Mouse (Mus musculus) CH12.LX (cell line): ENCODE data around the gene Dcakd. TPM values are rescaled to one million over a fixed set of nuclear protein-coding genes. Genes with fewer than 3 reads are reported as not detected.
A peak's percentile ranks its signal among the peaks of the same experiment; 100 is the strongest.
"Not testable (repeated sequence)": the region's sequence is repeated elsewhere in the genome, so short reads cannot be mapped to it uniquely, and the experiment has no call there.

Experiments
- DNase-seq: peaks from one replicate; pipeline ENCODE4 v3.0.0-alpha.2; 2013; ENCODE audit errors: extremely low read depth
- H3K27ac ChIP-seq: 2 replicates; pipeline ENCODE4 v1.5.1; 2012; ENCODE audit warnings: low read depth, mild to moderate bottlenecking, control low read depth, moderate library complexity; ENCODE audit not compliant: insufficient read depth
- H3K27me3 ChIP-seq: replicated peaks from 2 replicates; pipeline ENCODE3; 2012; ENCODE audit warnings: inconsistent platforms
- H3K36me3 ChIP-seq, 2 experiments: replicated peaks in 1 of 2; 2 replicates each; pipeline versions ENCODE3 to v1.6.1; 2012; ENCODE audit warnings: inconsistent platforms in 1 of 2, low read length in 1 of 2, mild to moderate bottlenecking in 1 of 2, mixed read lengths in 1 of 2, moderate library complexity in 1 of 2; ENCODE audit not compliant: control insufficient read depth in 1 of 2, insufficient read depth in 1 of 2
- H3K4me1 ChIP-seq, 2 experiments: 2 replicates each; pipeline ENCODE4 v1.6.1; 2012; ENCODE audit warnings: inconsistent platforms in 1 of 2, moderate library complexity in 1 of 2; ENCODE audit not compliant: insufficient read depth in 2 of 2, control insufficient read depth in 1 of 2
- H3K4me2 ChIP-seq: 2 replicates; pipeline ENCODE4 v1.6.1; 2012; ENCODE audit warnings: low read depth, mild to moderate bottlenecking, control low read depth; ENCODE audit not compliant: poor library complexity, insufficient read depth, severe bottlenecking
- H3K4me3 ChIP-seq, 3 experiments: fragments of 150-350 bp in 1 of 3; sonication (generic) in 1 of 3; replicated peaks in 1 of 3; 2 replicates each; pipeline versions ENCODE3 to v1.5.1; 2011 to 2012; ENCODE audit warnings: low read depth in 2 of 3, low read length in 2 of 3, mild to moderate bottlenecking in 2 of 3, moderate library complexity in 2 of 3, control low read depth in 1 of 3, improper control_type of control experiment in 1 of 3, inconsistent platforms in 1 of 3, mixed read lengths in 1 of 3; ENCODE audit not compliant: poor library complexity in 1 of 3
- H3K79me2 ChIP-seq: replicated peaks from 2 replicates; pipeline ENCODE4 v1.6.1; 2012; ENCODE audit warnings: mild to moderate bottlenecking, moderate library complexity; ENCODE audit not compliant: control insufficient read depth, poor library complexity, insufficient read depth, severe bottlenecking; ENCODE audit errors: extremely low read depth
- H3K9ac ChIP-seq: 2 replicates; pipeline ENCODE4 v1.6.1; 2012; ENCODE audit warnings: low read depth, mild to moderate bottlenecking, control low read depth, moderate library complexity; ENCODE audit not compliant: insufficient read depth
- H3K9me3 ChIP-seq: replicated peaks from 2 replicates; pipeline ENCODE3; 2012; ENCODE audit warnings: low read length, inconsistent platforms, mixed read lengths
- BHLHE40 ChIP-seq: IDR thresholded peaks from 2 replicates; pipeline ENCODE4 v1.6.1; 2011; ENCODE audit warnings: mild to moderate bottlenecking, low read depth, low read length, improper control_type of control experiment
- CTCF ChIP-seq, 2 experiments: IDR thresholded peaks in 1 of 2; conservative IDR thresholded peaks in 1 of 2; 2 replicates each; pipeline ENCODE4 v1.5.1; 2011 to 2012; ENCODE audit warnings: low read depth in 2 of 2, low read length in 2 of 2, improper control_type of control experiment in 1 of 2, inconsistent platforms in 1 of 2, mild to moderate bottlenecking in 1 of 2, moderate library complexity in 1 of 2
- ELF1 ChIP-seq: IDR thresholded peaks from 2 replicates; pipeline ENCODE4 v1.6.1; 2014; ENCODE audit warnings: low read depth, mild to moderate bottlenecking, inconsistent platforms, low read length, improper control_type of control experiment
- JUN ChIP-seq: IDR thresholded peaks from 2 replicates; pipeline ENCODE4 v1.6.1; 2011; ENCODE audit warnings: low read depth, mild to moderate bottlenecking, low read length, improper control_type of control experiment, moderate library complexity; ENCODE audit not compliant: insufficient read depth
- JUND ChIP-seq: conservative IDR thresholded peaks from 2 replicates; pipeline ENCODE4 v1.6.1; 2011; ENCODE audit warnings: low read depth, low read length, improper control_type of control experiment
- MEF2A ChIP-seq: IDR thresholded peaks from 2 replicates; pipeline ENCODE4 v1.6.1; 2014; ENCODE audit warnings: low read depth, mild to moderate bottlenecking, inconsistent platforms, low read length, improper control_type of control experiment, borderline replicate concordance
- NRF1 ChIP-seq: IDR thresholded peaks from 2 replicates; pipeline ENCODE4 v1.6.1; 2014; ENCODE audit warnings: low read depth, mild to moderate bottlenecking, inconsistent platforms, low read length, improper control_type of control experiment, moderate library complexity
- PAX5 ChIP-seq: IDR thresholded peaks from 2 replicates; pipeline ENCODE4 v1.6.1; 2012; ENCODE audit warnings: low read length, inconsistent platforms, mixed read lengths
- POLR2AphosphoS2 ChIP-seq: IDR thresholded peaks from 2 replicates; pipeline ENCODE4 v1.6.1; 2011; ENCODE audit warnings: low read depth, low read length, improper control_type of control experiment
- RAD21 ChIP-seq: IDR thresholded peaks from 2 replicates; pipeline ENCODE4 v1.6.1; 2011; ENCODE audit warnings: low read depth, mild to moderate bottlenecking, low read length, improper control_type of control experiment, moderate library complexity
- SMC3 ChIP-seq: IDR thresholded peaks from 2 replicates; pipeline ENCODE4 v1.6.1; 2011; ENCODE audit warnings: low read depth, low read length, improper control_type of control experiment
- USF1 ChIP-seq: IDR thresholded peaks from 2 replicates; pipeline ENCODE4 v1.6.1; 2014; ENCODE audit warnings: low read depth, mild to moderate bottlenecking, inconsistent platforms, low read length, improper control_type of control experiment
- ZKSCAN1 ChIP-seq: IDR thresholded peaks from 2 replicates; pipeline ENCODE4 v1.6.1; 2012; ENCODE audit warnings: low read depth, inconsistent platforms, low read length, improper control_type of control experiment, borderline replicate concordance
- ZNF384 ChIP-seq: IDR thresholded peaks from 2 replicates; pipeline ENCODE4 v1.6.1; 2012; ENCODE audit warnings: low read depth, low read length, improper control_type of control experiment, inconsistent platforms
- dilution Hi-C: fragments of 300-500 bp; cut with MboI; formaldehyde crosslinking; loops from 2 replicates; pipeline ENCODE4 v1.14.3; 2020; ENCODE audit warnings: low sequenced_read_pairs; ENCODE audit not compliant: extremely low pct_unique_long_range_greater_than_20kb, extremely low pct_ligation_motif_present
- in situ Hi-C: fragments of 300-500 bp; cut with MboI; formaldehyde crosslinking; loops from 3 replicates; pipeline ENCODE4 v1.14.3; 2019; ENCODE audit warnings: low sequenced_read_pairs, low pct_ligation_motif_present, low pct_unique_long_range_greater_than_20kb, mixed read lengths
- polyA plus RNA-seq: library from polyadenylated mRNA; unstranded; fragments of >175 nt; gene quantifications from 2 replicates; pipeline ENCODE4 v1.2.1, GENCODE M21; 2012; ENCODE audit warnings: low read depth; ENCODE audit not compliant: insufficient read length
- total RNA-seq, 2 experiments: library from RNA; depleted of rRNA; stranded (reverse); fragments of 300-350 nt in 1 of 2; fragments of >200 nt in 1 of 2; gene quantifications; 2 replicates each; pipeline ENCODE4 v1.2.3; 2012 to 2014

The Dcakd gene
- total and polyA plus RNA-seq, 3 experiments, result 8.8 to 89.0 (median 24.0) TPM

DNA sequence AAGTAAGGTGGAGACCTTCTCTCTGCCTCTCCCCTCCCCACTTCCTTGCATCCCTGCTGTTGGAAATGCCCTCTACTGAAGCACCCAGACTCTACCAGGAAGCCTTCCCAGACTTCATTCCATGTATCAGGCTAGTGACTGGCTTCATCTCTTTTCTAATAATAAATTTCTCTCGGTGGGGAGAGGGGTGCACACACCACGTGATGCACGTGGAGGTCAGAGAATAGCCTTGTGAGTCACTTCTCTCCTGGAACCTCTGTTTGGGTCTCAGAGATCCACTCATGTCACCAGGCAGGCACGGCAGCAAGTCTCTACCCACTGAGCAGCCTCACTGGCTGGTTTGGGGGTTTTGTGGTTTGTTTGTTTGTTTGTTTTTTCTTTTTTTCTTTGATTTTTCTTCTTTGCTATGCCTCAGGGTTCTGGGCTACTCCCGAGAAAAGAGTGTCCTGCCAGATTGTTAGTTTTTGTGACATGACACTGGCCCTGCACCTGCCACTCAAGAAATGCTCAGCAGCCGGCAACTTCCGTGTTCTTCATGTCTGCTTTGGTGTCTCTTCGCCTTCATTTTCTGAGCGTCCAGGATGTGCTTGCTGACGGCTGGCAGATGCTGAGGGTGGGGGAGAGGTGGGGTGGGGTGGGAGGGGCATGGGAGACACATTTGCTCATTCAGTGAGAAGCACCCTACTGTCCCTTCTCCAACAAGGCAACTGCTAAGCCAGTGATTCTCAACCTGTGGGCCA is 46.8 kb downstream of the Dcakd start:
- H3K36me3 ChIP-seq, result no peaks in the 10 kb centered on the region
- no peak overlapping the region for H3K27ac ChIP-seq
- peaks cover 5% of the 10 kb centered on the region for H3K9me3 ChIP-seq
- no peak for DNase-seq
- no peak overlapping the region for H3K9ac ChIP-seq
- 0 out of 4 replicates have a peak, but pooled peaks cover 2 to 5% of the 10 kb centered on the region in 2 experiments for H3K4me1 ChIP-seq
- no peak for TF ChIP-seq PAX5
- TF ChIP-seq ELF1, result 0 out of 2 replicates have a peak, but pooled peaks have one; percentile 11
- no peak for TF ChIP-seq ZKSCAN1
- peak; percentile 39; the same call in 1 of the 2 replicates for TF ChIP-seq BHLHE40
- TF ChIP-seq MEF2A, result no peak
- in situ Hi-C loops (no loop called here), dilution Hi-C loops (no loop called here)
- no peak overlapping the region for H3K4me2 ChIP-seq
- peaks cover 61% of the 10 kb centered on the region for H3K27me3 ChIP-seq
- no peaks in the 10 kb centered on the region for H3K79me2 ChIP-seq
- no peak overlapping the region for H3K4me3 ChIP-seq

DNA sequence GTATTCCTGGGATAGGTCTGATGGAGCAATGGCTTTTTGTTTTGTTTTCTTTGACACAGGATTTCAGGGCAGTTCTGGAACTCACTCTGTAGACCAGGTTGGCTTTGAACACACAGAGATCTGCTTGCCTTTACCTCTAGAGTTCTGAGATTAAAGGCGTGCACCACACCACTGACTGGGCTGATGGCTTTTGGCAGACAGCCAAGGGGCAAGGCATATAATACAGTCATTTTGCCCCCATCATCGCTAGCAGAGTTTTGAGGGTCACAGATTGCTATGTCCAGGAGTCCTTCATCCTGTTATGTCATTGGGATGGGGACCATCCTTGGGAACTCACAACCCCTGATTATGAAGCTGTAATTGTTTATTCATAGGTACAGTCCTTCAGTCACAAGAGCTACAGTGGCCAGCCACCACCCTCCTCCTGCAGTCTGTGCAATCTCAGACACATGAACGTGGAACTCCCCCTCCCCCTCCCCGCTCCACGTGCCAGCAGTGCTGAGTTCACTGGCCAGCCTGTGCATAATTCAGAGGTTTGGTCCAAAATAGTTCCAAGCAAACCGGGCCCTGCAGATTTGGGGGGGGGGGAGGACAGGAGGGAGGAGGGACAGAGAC is 50.0 kb downstream of the Dcakd start:
- dilution Hi-C loops, result no loop called here
- Histone ChIP-seq H3K4me2 (no peak overlapping the region), H3K27me3 (peaks cover 56% of the 10 kb centered on the region)
- TF ChIP-seq JUND (no peak), JUN (no peak), BHLHE40 (peak; percentile 68), POLR2AphosphoS2 (no peak), PAX5 (no peak), ZNF384 (no peak), NRF1 (no peak), USF1 (no peak)
- TF ChIP-seq, all 38 proteins: peak for 1
- H3K27ac ChIP-seq, result no peak overlapping the region
- H3K9me3 ChIP-seq, result peaks cover 2% of the 10 kb centered on the region
- no peak for DNase-seq
- H3K4me1 ChIP-seq, result 0 out of 4 replicates have a peak, but pooled peaks cover 2 to 5% of the 10 kb centered on the region in 2 experiments
- in situ Hi-C loops, result no loop called here
- H3K36me3 ChIP-seq, result no peaks in the 10 kb centered on the region
- no peak overlapping the region for H3K4me3 ChIP-seq
- H3K9ac ChIP-seq, result no peak overlapping the region
- H3K79me2 ChIP-seq, result no peaks in the 10 kb centered on the region

DNA sequence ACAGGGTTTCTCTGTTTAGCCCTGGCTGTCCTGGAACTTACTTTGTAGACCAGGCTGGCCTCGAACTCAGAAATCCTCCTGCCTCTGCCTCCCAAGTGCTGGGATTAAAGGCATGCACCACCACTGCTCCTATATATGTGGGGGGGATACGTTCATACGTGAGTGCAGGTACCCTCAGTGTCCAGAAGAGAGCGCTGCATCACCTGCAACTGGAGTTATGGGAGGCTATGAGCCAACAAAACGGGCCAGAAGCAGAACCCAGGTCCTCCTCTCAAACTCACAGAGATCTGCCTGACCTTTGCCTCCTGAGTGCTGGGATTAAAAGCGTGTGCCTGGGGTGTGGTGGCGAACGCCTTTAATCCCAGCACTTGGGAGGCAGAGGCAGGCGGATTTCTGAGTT is 52.2 kb downstream of the Dcakd start:
- DNase-seq, result peak; percentile 23
- H3K27ac ChIP-seq, H3K79me2 ChIP-seq, dilution Hi-C loops, H3K4me3 ChIP-seq, H3K36me3 ChIP-seq, H3K4me1 ChIP-seq, H3K9me3 ChIP-seq, in situ Hi-C loops, H3K9ac ChIP-seq, H3K4me2 ChIP-seq: not testable (repeated sequence)
- TF ChIP-seq CTCF (conservative IDR thresholded peaks at IDR 0.05 in 1 of 2, IDR thresholded peaks at IDR 0.05 in 1 of 2; ENCODE audit: low read depth in 2 of 2, low read length in 2 of 2), result peak in 1 of 2 experiments; percentile 39; a peak in 2 of 4 replicates
- peak; percentile 31 for TF ChIP-seq RAD21
- TF ChIP-seq SMC3, result peak; percentile 21
- H3K27me3 ChIP-seq, result peaks cover 64% of the 10 kb centered on the region
